Mouse (Mus musculus) frontal cortex, adult 2 months (tissue): ENCODE measurements at regions not wholly inside any gene's neighbourhood (a gene's known extent, or its start where the extent isn't known, plus 50 kb on each side); places are given as distances from the start of the nearest gene placed in this dataset.

Source experiments
- DNase-seq, 2 experiments: peaks; one replicate each; pipeline ENCODE4 v3.0.0; 2022; ENCODE audit warnings: low spot score in 1 of 2; ENCODE audit errors: extremely low spot score in 1 of 2

- DNase-seq, result no peak
Observed at GRCm38 (mm10) chr11:113117179-113117898, 335.3 kb downstream of the Sox9 start.

- no peak for DNase-seq
Observed at GRCm38 (mm10) chr11:113120570-113120969, 338.5 kb downstream of the Sox9 start.

GRCm38 (mm10) chr11:113121307-113121706 lies 339.3 kb downstream of the Sox9 start:
- DNase-seq, result no peak

GRCm38 (mm10) chr11:113122137-113122536 lies 340.1 kb downstream of the Sox9 start:
- no peak for DNase-seq

GRCm38 (mm10) chr11:113122964-113123363 lies 340.9 kb downstream of the Sox9 start:
- DNase-seq, result no peak

- no peak for DNase-seq
Observed at GRCm38 (mm10) chr11:113125832-113126231, 343.8 kb downstream of the Sox9 start.

GRCm38 (mm10) chr11:113129192-113129591 lies 347.2 kb downstream of the Sox9 start:
- no peak for DNase-seq

- no peak for DNase-seq
Observed at GRCm38 (mm10) chr11:113129975-113130374, 348.0 kb downstream of the Sox9 start.

GRCm38 (mm10) chr11:113132078-113133064 lies 350.3 kb downstream of the Sox9 start:
- no peak for DNase-seq

- no peak for DNase-seq
Observed at GRCm38 (mm10) chr11:113133407-113133806, 351.4 kb downstream of the Sox9 start.

GRCm38 (mm10) chr11:113135261-113135660 lies 353.2 kb downstream of the Sox9 start:
- no peak for DNase-seq

GRCm38 (mm10) chr11:113138462-113138861 lies 356.4 kb downstream of the Sox9 start:
- DNase-seq, result no peak

- no peak for DNase-seq
Observed at GRCm38 (mm10) chr11:113140595-113140994, 358.6 kb downstream of the Sox9 start.

- DNase-seq, result no peak
Observed at GRCm38 (mm10) chr11:113142816-113143215, 360.8 kb downstream of the Sox9 start.

- peak in 1 of 2 experiments; percentile 53 for DNase-seq
Observed at GRCm38 (mm10) chr11:113143839-113144627, 362.0 kb downstream of the Sox9 start.

- no peak for DNase-seq
Observed at GRCm38 (mm10) chr11:113145721-113146120, 363.7 kb downstream of the Sox9 start.

- DNase-seq, result no peak
Observed at GRCm38 (mm10) chr11:113146762-113147161, 364.7 kb downstream of the Sox9 start.

GRCm38 (mm10) chr11:113147535-113148197 lies 365.6 kb downstream of the Sox9 start:
- no peak for DNase-seq

GRCm38 (mm10) chr11:113148198-113148537 lies 366.1 kb downstream of the Sox9 start:
- no peak for DNase-seq

- no peak for DNase-seq
Observed at GRCm38 (mm10) chr11:113155515-113155914, 373.5 kb downstream of the Sox9 start.
